Mouse (Mus musculus) limb, embryonic 12.5 days (tissue): ENCODE data around the gene Sept11. TPM values are rescaled to one million over a fixed set of nuclear protein-coding genes. Genes with fewer than 3 reads are reported as not detected.

Source experiments
- ATAC-seq: fragments of 200-750 bp; cut with Nextera tagmentation; 2 replicates; pipeline ENCODE4 v1.8.0; 2017; ENCODE audit warnings: low read depth, moderate TSS enrichment; ENCODE audit not compliant: insufficient number of reproducible peaks, insufficient read depth, low FRiP score, low TSS enrichment
- H3K27ac ChIP-seq: fragments of 300-500 bp; sonication (generic); 2 replicates; pipeline ENCODE4 v1.5.1; 2016; ENCODE audit warnings: mild to moderate bottlenecking, moderate library complexity
- H3K27me3 ChIP-seq: fragments of 300-500 bp; sonication (generic); 2 replicates; pipeline ENCODE4 v1.6.1; 2016; ENCODE audit warnings: mild to moderate bottlenecking, moderate library complexity
- H3K36me3 ChIP-seq: fragments of 300-500 bp; sonication (generic); 2 replicates; pipeline ENCODE4 v1.6.1; 2016; ENCODE audit warnings: mild to moderate bottlenecking, moderate library complexity
- H3K4me1 ChIP-seq: fragments of 300-500 bp; sonication (generic); replicated peaks from 2 replicates; pipeline ENCODE4 v1.6.1; 2016
- H3K4me2 ChIP-seq: fragments of 300-500 bp; sonication (generic); 2 replicates; pipeline ENCODE4 v1.6.1; 2016; ENCODE audit warnings: mild to moderate bottlenecking, moderate library complexity
- H3K4me3 ChIP-seq: fragments of 300-500 bp; sonication (generic); replicated peaks from 2 replicates; pipeline ENCODE4 v1.5.1; 2016; ENCODE audit warnings: mild to moderate bottlenecking
- H3K9ac ChIP-seq: fragments of 300-500 bp; sonication (generic); replicated peaks from 2 replicates; pipeline ENCODE4 v1.6.1; 2016; ENCODE audit warnings: mild to moderate bottlenecking, moderate library complexity
- H3K9me3 ChIP-seq: fragments of 300-500 bp; sonication (generic); 2 replicates; pipeline ENCODE4 v1.6.1; 2016; ENCODE audit warnings: mild to moderate bottlenecking, moderate library complexity
- WGBS: fragments of 180-500 bp; shearing (Covaris S2); methylation state at CpG from one replicate; pipeline ENCODE4 v1.1.7; 2016; 5-methylcytosine and 5-hydroxymethylcytosine counted together
- polyA plus RNA-seq: library from polyadenylated mRNA; unstranded; fragments of >200 nt; fragmentation: Nextera tagmentation; extraction: Ambion mirVana; gene quantifications from 2 replicates; pipeline ENCODE4 v1.2.1, GENCODE M21; 2016

The Sept11 gene
- polyA plus RNA-seq, 1 experiment from 2014 or later = 258 TPM

GRCm38 (mm10) chr5:93053606-93054397 lies 39.4 kb upstream of the Sept11 start:
- Histone ChIP-seq H3K4me2 (no peak overlapping the region), H3K4me1 (no peaks in the 10 kb centered on the region), H3K27ac (no peak overlapping the region), H3K4me3 (no peak overlapping the region), H3K9me3 (no peaks in the 10 kb centered on the region), H3K36me3 (no peaks in the 10 kb centered on the region), H3K27me3 (peaks cover 13% of the 10 kb centered on the region), H3K9ac (no peak overlapping the region)
- WGBS = 59% methylated on average over 8 of the region's 8 CpGs
- ATAC-seq = no peak

DNA sequence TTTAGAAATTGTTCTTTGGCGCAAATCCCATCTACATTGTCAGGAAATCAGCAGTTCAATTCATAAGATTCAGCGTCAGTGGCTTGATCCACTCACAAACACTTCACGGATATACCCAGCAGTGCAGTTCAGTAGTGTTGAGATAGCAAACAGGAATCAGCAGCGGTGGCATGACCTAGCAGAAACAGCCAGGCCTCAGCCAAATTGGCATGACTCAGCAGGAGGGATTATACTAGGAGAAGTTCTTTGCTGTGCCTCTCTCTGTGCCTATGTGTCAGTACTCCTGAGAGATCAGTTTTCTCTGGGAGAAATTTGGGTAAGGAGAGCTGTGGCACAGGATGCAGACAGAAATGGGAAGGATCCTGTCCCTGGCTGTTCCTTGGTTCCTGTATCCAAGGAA lies 32.4 kb upstream of the Sept11 start:
- Histone ChIP-seq H3K4me1 (no peaks in the 10 kb centered on the region), H3K27me3 (no peaks in the 10 kb centered on the region), H3K4me3 (no peak overlapping the region), H3K36me3 (no peaks in the 10 kb centered on the region), H3K9ac (no peak overlapping the region), H3K27ac (no peak overlapping the region), H3K4me2 (no peak overlapping the region), H3K9me3 (no peaks in the 10 kb centered on the region)
- no peak for ATAC-seq
- WGBS = 87% methylated on average over 4 of the region's 4 CpGs

GRCm38 (mm10) chr5:93077661-93078323 lies 15.4 kb upstream of the Sept11 start:
- no peaks in the 10 kb centered on the region for H3K36me3 ChIP-seq
- 85% methylated on average over 7 of the region's 7 CpGs for WGBS
- H3K4me1 ChIP-seq = no peaks in the 10 kb centered on the region
- no peak overlapping the region for H3K27ac ChIP-seq
- no peak overlapping the region for H3K4me3 ChIP-seq
- H3K27me3 ChIP-seq = no peaks in the 10 kb centered on the region
- peaks cover 10% of the 10 kb centered on the region; the same call in 1 of the 2 replicates for H3K9me3 ChIP-seq
- H3K9ac ChIP-seq = no peak overlapping the region
- no peak for ATAC-seq
- no peak overlapping the region for H3K4me2 ChIP-seq

- H3K4me1 ChIP-seq = no peaks in the 10 kb centered on the region
- 92% methylated on average over 3 of the region's 3 CpGs for WGBS
- H3K9ac ChIP-seq = no peak overlapping the region
- H3K27me3 ChIP-seq = no peaks in the 10 kb centered on the region
- no peak overlapping the region for H3K4me2 ChIP-seq
- no peak overlapping the region for H3K4me3 ChIP-seq
- H3K27ac ChIP-seq = no peak overlapping the region
- no peaks in the 10 kb centered on the region for H3K36me3 ChIP-seq
- peaks cover 10% of the 10 kb centered on the region; the same call in 1 of the 2 replicates for H3K9me3 ChIP-seq
- ATAC-seq = no peak
These were observed 13.6 kb upstream of the Sept11 start for GRCm38 (mm10) chr5:93079596-93079995.

DNA sequence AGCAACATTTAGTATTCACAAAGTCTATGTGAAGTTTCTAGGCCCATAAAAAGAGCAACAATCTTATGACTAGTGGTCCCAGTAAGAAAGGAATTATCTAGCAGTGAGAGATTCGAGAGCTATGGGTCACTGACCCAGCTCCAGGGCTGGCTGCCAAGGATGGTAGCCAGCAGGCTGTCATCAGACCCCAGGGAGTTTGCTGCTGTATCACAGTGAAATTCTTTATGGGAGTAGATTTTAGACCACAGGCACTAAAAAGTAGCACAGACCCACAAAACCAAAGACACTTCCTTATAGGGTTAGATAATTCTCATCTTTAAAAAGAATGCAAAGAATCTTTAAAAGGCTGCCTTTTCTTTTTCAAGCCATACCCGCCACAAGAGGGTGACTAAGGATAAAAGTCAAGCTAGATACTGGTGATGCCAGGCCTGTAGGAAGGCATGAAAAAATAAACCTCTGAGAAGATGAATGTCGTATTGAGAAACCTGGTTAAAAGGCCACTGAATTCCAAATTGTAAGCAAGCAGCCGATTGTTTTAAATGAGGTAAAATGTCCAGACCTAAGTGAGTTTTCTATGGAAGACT lies 8.1 kb upstream of the Sept11 start:
- WGBS = 69% methylated on average over 4 of the region's 4 CpGs
- H3K4me1 ChIP-seq = no peaks in the 10 kb centered on the region
- H3K27ac ChIP-seq = no peak overlapping the region
- H3K4me3 ChIP-seq = no peak overlapping the region
- H3K9me3 ChIP-seq = no peaks in the 10 kb centered on the region
- no peak overlapping the region for H3K4me2 ChIP-seq
- H3K9ac ChIP-seq = no peak overlapping the region
- no peaks in the 10 kb centered on the region for H3K27me3 ChIP-seq
- H3K36me3 ChIP-seq = no peaks in the 10 kb centered on the region
- ATAC-seq = no peak

DNA sequence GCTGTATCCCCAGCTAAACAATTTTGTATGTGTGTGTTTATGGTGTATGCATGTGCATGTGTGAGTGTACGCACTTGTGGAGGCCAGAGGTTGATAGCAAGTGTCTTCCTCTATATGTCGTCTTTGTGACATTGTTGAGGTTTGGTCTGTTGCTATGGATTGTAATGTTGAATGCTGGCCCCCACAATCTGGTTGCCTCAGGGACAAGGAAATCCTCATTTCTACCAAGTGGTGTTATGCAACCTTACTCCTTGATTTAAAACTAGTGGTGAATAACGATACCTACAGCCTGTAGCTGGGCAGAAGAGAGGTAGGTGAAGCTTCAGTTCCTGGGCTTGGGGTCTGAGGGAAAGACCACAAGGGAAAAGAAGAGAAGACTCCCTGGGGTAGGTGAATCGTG lies 7.3 kb upstream of the Sept11 start:
- Histone ChIP-seq H3K27me3 (no peaks in the 10 kb centered on the region), H3K36me3 (no peaks in the 10 kb centered on the region), H3K4me2 (no peak overlapping the region), H3K9me3 (no peaks in the 10 kb centered on the region), H3K4me3 (no peak overlapping the region), H3K27ac (no peak overlapping the region), H3K4me1 (peaks cover 1% of the 10 kb centered on the region; the same call in 1 of the 2 replicates), H3K9ac (no peak overlapping the region)
- WGBS = 86% methylated on average over 4 of the region's 4 CpGs
- ATAC-seq = no peak

DNA sequence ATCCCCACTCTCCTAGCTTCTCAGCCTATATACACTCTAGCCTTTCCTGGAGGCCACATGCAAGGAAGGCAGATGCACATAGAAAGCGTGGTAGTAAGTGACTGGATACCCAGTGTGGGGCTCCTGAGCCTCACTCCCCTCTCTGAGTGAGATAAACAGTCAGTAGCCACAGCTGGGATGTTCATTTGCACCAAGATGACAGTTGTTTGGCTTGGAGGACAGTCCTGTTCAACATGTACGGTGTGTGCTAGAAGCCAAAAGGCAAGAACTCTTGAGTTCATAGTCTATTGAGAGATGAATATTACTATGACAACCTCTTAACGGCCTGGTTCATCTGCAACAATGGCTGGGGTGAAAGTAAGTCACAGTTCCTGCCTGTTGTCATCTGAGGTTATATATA lies 2.0 kb upstream of the Sept11 start:
- ATAC-seq = no peak
- no peaks in the 10 kb centered on the region for H3K9me3 ChIP-seq
- no peaks in the 10 kb centered on the region for H3K36me3 ChIP-seq
- H3K27ac ChIP-seq = no peak overlapping the region
- no peak overlapping the region for H3K9ac ChIP-seq
- peak overlapping the region; percentile 88 for H3K4me2 ChIP-seq
- no peaks in the 10 kb centered on the region for H3K27me3 ChIP-seq
- 79% methylated on average over 3 of the region's 3 CpGs for WGBS
- H3K4me1 ChIP-seq = peaks cover 31% of the 10 kb centered on the region
- no peak overlapping the region; the same call in 1 of the 2 replicates for H3K4me3 ChIP-seq

DNA sequence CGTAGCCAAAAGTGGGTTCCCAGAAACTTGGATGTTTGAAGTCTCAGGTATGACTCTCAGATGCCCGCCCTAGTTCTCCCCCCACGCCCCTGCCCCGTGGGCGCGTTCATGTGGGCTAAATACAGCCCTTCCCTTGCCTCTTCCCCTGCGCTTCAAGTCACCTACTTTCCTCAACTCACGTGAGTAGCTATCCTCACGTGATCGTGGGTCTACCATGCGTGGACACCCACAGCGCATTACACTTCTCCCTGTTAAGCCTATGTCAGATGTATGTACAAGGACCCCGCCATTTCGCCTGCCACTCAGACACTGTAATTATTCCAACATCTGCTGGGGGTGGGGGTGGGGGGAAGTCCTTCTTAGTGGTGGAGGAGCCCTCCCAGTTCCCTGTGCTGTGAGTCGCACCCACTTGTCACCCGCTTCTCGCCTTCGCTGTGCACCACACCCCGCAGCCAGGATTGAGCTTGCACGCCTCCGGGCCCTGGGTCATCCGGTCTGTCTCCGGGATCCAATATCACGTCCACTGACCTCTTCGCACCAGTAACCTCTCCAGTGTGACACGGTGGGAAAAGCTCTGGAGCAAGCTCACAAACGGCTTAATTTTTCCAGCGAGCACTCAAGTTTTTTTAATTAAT lies 973 bp upstream of the Sept11 start:
- Histone ChIP-seq H3K27ac (peak overlapping the region; percentile 98), H3K27me3 (no peaks in the 10 kb centered on the region), H3K4me1 (peaks cover 41% of the 10 kb centered on the region), H3K9me3 (no peaks in the 10 kb centered on the region), H3K9ac (peak overlapping the region; percentile 94), H3K36me3 (no peaks in the 10 kb centered on the region), H3K4me2 (peak overlapping the region; percentile 88), H3K4me3 (peak overlapping the region; percentile 84)
- 4% methylated on average over 28 of the region's 28 CpGs for WGBS
- peak; percentile 17 for ATAC-seq

- Histone ChIP-seq H3K4me2 (peak overlapping the region; percentile 88), H3K9me3 (no peaks in the 10 kb centered on the region), H3K36me3 (no peaks in the 10 kb centered on the region), H3K27ac (peak overlapping the region; percentile 98), H3K27me3 (no peaks in the 10 kb centered on the region), H3K4me1 (peaks cover 57% of the 10 kb centered on the region), H3K4me3 (peak overlapping the region; percentile 84), H3K9ac (peak overlapping the region; percentile 94)
- ATAC-seq = peak; percentile 53
- WGBS = under 1% methylated on average over 49 of the region's 50 CpGs
These were observed 646 bp downstream of the Sept11 start for GRCm38 (mm10) chr5:93093638-93094527.

DNA sequence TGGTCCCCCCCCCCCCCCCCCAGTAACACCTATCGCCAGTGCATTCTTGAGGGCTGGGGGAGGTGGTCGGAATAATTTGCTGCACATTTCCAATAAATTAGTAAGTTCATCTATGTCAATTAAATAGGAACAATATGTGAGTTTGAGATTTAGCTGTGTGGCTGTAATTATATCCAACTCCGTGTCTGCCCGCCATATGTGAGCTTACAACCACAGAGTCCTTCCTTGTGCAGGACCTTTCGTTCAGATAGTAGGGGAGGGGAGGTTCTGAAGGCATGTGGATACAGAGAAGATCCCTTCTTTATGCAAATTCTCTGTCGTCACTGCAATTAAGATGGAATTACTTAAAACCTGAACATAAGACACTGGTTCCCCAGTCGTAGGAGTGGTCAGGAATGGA lies 2.1 kb downstream of the Sept11 start:
- Histone ChIP-seq H3K36me3 (no peaks in the 10 kb centered on the region), H3K27ac (no peak overlapping the region), H3K9ac (peak overlapping the region; percentile 94; the same call in 1 of the 2 replicates), H3K4me1 (peaks cover 62% of the 10 kb centered on the region), H3K9me3 (no peaks in the 10 kb centered on the region), H3K4me3 (peak overlapping the region; percentile 84), H3K27me3 (no peaks in the 10 kb centered on the region), H3K4me2 (peak overlapping the region; percentile 88)
- 9% methylated on average over 7 of the region's 7 CpGs for WGBS
- ATAC-seq = no peak
